Mouse (Mus musculus) ES-Bruce4 (cell line): ENCODE measurements at regions not wholly inside any gene's neighbourhood (a gene's known extent, or its start where the extent isn't known, plus 50 kb on each side); places are given as distances from the start of the nearest gene placed in this dataset.

ENCODE experiments used
- H3K27ac ChIP-seq: 2 replicates; pipeline ENCODE4 v1.5.1; 2012; ENCODE audit warnings: low read length, inconsistent platforms; ENCODE audit not compliant: insufficient read depth
- H3K27me3 ChIP-seq: 2 replicates; pipeline ENCODE4 v1.6.1; 2012; ENCODE audit warnings: mild to moderate bottlenecking, low read length, inconsistent platforms; ENCODE audit not compliant: control insufficient read depth, poor library complexity, insufficient read depth, severe bottlenecking
- H3K36me3 ChIP-seq: 2 replicates; pipeline ENCODE4 v1.6.1; 2012; ENCODE audit warnings: inconsistent platforms, mild to moderate bottlenecking, low read length, moderate library complexity; ENCODE audit not compliant: control insufficient read depth, poor library complexity, insufficient read depth, severe bottlenecking
- H3K4me1 ChIP-seq: one replicate; pipeline ENCODE4 v1.8.1; 2011; ENCODE audit warnings: low read length; ENCODE audit not compliant: control insufficient read depth, insufficient read depth
- H3K4me3 ChIP-seq: 2 replicates; pipeline ENCODE4 v1.5.1; 2011; ENCODE audit warnings: low read depth, mild to moderate bottlenecking, low read length
- H3K9ac ChIP-seq: 2 replicates; pipeline ENCODE4 v1.6.1; 2012; ENCODE audit warnings: low read depth, mild to moderate bottlenecking, inconsistent platforms; ENCODE audit not compliant: poor library complexity, severe bottlenecking
- H3K9me3 ChIP-seq: replicated peaks from 2 replicates; pipeline ENCODE4 v1.6.1; 2012; ENCODE audit warnings: mild to moderate bottlenecking, low read length, inconsistent platforms; ENCODE audit not compliant: control insufficient read depth, poor library complexity, insufficient read depth, severe bottlenecking
- CTCF ChIP-seq: IDR thresholded peaks from one replicate; pipeline ENCODE4 v1.8.1; 2011; ENCODE audit warnings: low read depth, low read length
- EP300 ChIP-seq: IDR thresholded peaks from 2 replicates; pipeline ENCODE4 v1.6.1; 2011; ENCODE audit warnings: low read depth, low read length; ENCODE audit not compliant: insufficient read depth
- POLR2A ChIP-seq: IDR thresholded peaks from one replicate; pipeline ENCODE4 v1.8.1; 2011; ENCODE audit warnings: low read length; ENCODE audit not compliant: insufficient read depth

DNA sequence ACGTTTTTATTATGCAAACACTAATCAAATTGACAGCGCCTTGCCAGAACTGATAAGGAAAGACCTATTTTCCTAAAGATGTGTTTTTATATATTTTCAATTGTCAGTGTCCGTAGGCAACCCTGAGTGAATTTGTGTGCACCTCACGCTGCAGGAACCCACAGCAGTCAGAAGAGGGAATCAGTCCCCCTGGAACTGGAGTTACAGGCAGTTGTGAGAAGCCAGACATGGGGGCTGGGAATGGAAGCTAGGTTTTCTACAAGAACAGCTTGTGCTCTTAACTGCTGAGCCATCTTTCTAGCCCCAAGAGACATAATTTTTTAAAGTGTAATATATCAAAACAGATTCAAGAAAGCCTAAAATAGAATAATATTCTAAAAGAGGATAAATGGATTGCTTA lies 134.0 kb upstream of the Phactr1 start:
- Histone ChIP-seq H3K4me3 (no peak overlapping the region), H3K4me1 (no peaks in the 10 kb centered on the region), H3K27me3 (no peaks in the 10 kb centered on the region), H3K9ac (no peak overlapping the region), H3K36me3 (no peaks in the 10 kb centered on the region), H3K9me3 (no peaks in the 10 kb centered on the region), H3K27ac (no peak overlapping the region)
- TF ChIP-seq CTCF = no peak
- TF ChIP-seq EP300 = no peak
- no peak for TF ChIP-seq POLR2A

DNA sequence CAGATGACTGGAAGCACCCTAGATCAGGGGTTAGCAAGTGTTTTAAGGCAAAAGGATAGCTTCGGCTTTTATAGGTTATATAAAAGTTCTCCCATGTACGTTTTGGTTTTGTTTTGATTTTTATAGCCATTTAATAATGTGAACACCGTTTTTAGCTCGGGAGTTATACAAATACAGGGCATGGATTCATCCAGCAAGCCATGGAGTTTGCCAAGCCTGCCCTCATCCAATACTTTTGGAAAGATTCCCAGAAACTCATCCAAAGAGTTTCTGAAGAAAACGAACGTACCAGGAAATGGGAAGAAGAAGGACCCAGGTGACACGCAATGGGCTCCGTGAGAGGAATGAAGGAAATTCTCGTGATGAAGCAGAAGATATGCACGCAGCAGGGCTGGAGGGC lies 133.6 kb upstream of the Phactr1 start:
- H3K27me3 ChIP-seq = no peaks in the 10 kb centered on the region
- H3K9ac ChIP-seq = no peak overlapping the region
- H3K9me3 ChIP-seq = no peaks in the 10 kb centered on the region
- no peaks in the 10 kb centered on the region for H3K36me3 ChIP-seq
- H3K4me3 ChIP-seq = no peak overlapping the region
- TF ChIP-seq EP300 (no peak), POLR2A (no peak), CTCF (no peak)
- no peak overlapping the region for H3K27ac ChIP-seq
- no peaks in the 10 kb centered on the region for H3K4me1 ChIP-seq

DNA sequence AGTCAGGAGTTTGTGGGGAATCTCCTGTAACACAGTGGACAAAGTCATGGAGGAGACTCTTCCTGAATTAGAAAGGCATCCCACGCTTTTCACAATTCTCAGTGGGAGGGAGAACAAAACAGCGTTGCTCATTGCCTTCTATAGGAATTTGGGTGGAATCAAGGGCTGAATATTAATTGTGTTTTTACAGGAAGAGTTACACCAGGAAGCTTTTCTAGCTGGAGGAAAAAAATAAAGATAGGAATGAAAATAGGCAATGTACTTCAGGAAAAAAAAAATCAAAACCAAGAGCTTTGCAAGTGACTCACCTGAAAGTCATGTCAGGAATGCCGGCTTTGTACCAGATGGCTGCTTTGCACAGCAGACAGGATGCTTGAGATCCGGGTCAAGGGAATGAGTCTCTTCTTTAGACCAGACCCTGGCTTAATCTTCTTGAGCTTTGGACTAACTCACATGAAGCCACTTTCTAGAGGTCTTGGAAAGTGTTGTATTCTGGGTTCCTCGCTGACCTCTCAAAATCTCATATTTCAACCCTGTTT lies 131.3 kb upstream of the Phactr1 start:
- no peak for TF ChIP-seq CTCF
- Histone ChIP-seq H3K9me3 (no peaks in the 10 kb centered on the region), H3K4me3 (no peak overlapping the region), H3K27ac (no peak overlapping the region), H3K4me1 (no peaks in the 10 kb centered on the region), H3K36me3 (no peaks in the 10 kb centered on the region), H3K9ac (no peak overlapping the region), H3K27me3 (no peaks in the 10 kb centered on the region)

DNA sequence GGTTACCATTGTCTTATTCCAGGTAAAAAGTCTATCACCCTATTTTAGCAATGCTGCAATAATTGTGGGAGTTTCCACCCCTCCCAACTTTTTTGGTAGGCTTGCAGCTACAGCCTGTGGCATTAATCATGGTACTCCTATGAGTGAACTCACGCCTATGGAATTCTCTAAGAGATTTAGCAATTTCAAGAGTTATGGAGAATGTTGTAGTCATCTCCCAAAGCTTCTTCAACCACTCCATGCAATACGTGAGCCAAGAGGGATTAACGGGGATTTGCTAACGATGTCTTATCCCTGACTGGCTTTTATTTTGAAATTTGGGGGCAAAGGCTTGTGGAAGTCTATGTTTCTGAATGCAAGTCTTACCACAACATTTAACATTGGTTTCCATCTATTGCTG lies 125.5 kb upstream of the Phactr1 start:
- no peak overlapping the region for H3K9ac ChIP-seq
- H3K9me3 ChIP-seq = no peaks in the 10 kb centered on the region
- no peak overlapping the region for H3K27ac ChIP-seq
- no peaks in the 10 kb centered on the region for H3K4me1 ChIP-seq
- H3K36me3 ChIP-seq = no peaks in the 10 kb centered on the region
- no peaks in the 10 kb centered on the region for H3K27me3 ChIP-seq
- H3K4me3 ChIP-seq = no peak overlapping the region
- no peak for TF ChIP-seq POLR2A
- no peak for TF ChIP-seq CTCF
- TF ChIP-seq EP300 = no peak

DNA sequence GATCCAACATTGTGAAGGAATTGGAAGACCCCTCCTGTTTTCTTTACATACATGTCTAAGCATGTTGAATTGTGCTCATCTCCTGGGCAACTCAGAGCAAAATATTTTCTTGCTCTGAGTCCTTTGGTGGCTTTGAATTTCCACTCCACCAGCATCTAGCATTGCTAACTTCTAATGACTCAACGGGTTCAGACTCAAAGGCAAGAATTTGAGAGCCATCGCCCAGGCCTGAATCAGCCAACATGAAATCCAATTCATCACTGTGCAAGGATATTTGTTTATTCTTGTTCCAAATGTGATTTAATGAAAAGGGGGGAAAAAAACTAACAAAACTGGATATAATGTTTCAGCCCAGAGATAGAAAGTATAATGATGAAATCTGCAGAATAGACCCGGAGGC lies 121.9 kb upstream of the Phactr1 start:
- no peaks in the 10 kb centered on the region for H3K9me3 ChIP-seq
- H3K4me3 ChIP-seq = no peak overlapping the region
- H3K9ac ChIP-seq = no peak overlapping the region
- no peaks in the 10 kb centered on the region; the same call in 1 of the 2 replicates for H3K27me3 ChIP-seq
- no peaks in the 10 kb centered on the region for H3K4me1 ChIP-seq
- TF ChIP-seq EP300 (no peak), POLR2A (no peak), CTCF (no peak)
- no peaks in the 10 kb centered on the region for H3K36me3 ChIP-seq
- no peak overlapping the region for H3K27ac ChIP-seq

DNA sequence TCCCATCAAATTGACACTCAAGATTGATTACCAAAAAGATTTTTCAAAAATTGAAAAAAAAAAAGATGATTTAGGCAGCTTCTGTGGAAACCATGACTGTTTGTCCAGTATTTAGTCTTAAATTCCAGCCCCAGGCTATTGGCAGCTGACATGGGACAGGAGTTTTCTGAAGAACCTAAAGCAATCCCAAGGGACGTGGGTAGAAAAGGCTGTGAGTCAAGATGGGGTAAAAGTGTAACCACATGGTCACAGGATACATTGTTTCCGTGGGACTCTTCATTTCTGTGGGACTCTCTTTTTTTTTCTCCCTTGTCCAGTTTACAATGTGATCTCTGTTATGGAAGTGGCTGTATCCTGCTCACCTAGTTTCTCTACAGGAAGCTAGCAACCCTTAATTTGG lies 119.0 kb upstream of the Phactr1 start:
- Histone ChIP-seq H3K9ac (no peak overlapping the region), H3K27ac (no peak overlapping the region), H3K36me3 (no peaks in the 10 kb centered on the region), H3K9me3 (no peaks in the 10 kb centered on the region), H3K27me3 (no peaks in the 10 kb centered on the region; the same call in 1 of the 2 replicates), H3K4me1 (no peaks in the 10 kb centered on the region), H3K4me3 (no peak overlapping the region)
- TF ChIP-seq CTCF (no peak), POLR2A (no peak), EP300 (no peak)

DNA sequence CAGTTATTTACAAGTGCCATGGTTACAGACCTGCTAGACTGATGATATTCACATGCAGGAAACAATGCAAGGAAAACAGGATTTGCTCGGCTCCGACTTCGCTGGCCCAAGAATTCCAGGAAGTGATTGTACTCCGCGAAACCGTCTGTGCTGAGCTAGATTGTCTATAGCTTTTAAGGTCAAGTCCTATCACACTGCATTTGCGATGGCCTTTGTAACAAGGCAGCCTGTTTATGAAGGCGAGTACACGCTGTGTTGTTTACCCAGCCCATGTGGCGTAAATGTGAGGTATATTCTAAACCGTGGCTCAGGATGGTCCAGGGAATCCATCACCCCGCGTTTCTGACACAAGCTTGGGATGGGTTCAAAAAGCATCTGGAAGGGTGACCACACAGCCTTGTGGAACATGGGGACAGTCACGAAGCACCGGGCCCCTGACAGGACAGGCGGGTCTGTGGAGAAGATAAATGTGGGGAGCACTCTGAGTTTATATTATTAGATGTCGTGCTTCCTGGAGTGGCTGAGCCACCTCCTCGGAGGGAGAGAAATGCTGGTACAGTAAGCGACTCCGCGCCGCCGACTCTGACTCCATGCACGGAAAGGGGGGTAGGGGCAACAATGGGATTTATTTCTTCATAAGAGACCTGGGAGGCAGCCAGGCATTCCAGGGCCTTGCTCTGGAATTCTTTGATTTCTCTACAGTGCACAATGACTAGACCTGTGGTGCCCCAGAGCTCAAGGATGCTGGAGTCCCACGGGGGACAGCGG lies 114.9 kb upstream of the Phactr1 start:
- no peaks in the 10 kb centered on the region for H3K36me3 ChIP-seq
- no peaks in the 10 kb centered on the region; the same call in none of the 2 replicates for H3K27me3 ChIP-seq
- H3K4me3 ChIP-seq = no peak overlapping the region
- no peak overlapping the region for H3K27ac ChIP-seq
- no peak for TF ChIP-seq EP300
- TF ChIP-seq POLR2A = no peak
- TF ChIP-seq CTCF = no peak
- no peaks in the 10 kb centered on the region for H3K9me3 ChIP-seq
- no peak overlapping the region for H3K9ac ChIP-seq
- no peaks in the 10 kb centered on the region for H3K4me1 ChIP-seq
